Mouse (Mus musculus) cerebellum, adult 2 months (tissue): Measurements from ENCODE around the gene Aqp12.

ENCODE experiments used
- CTCF ChIP-seq: fragments of 200-500 bp; IDR thresholded peaks from 2 replicates; pipeline ENCODE4 v1.5.1; 2011; ENCODE audit warnings: low read depth, mild to moderate bottlenecking, control low read depth, low read length, moderate library complexity, borderline replicate concordance; ENCODE audit not compliant: insufficient read depth
- POLR2A ChIP-seq: fragments of 200-500 bp; IDR thresholded peaks from 2 replicates; pipeline ENCODE4 v1.6.1; 2011; ENCODE audit warnings: low read length, control low read depth, borderline replicate concordance; ENCODE audit not compliant: insufficient read depth

- TF ChIP-seq POLR2A (no peak), CTCF (no peak)
Observed at GRCm38 (mm10) chr1:93035981-93036380, 29.8 kb downstream of the Aqp12 start.
